Mouse (Mus musculus) lung, embryonic 14.5 days (tissue): ENCODE results near the gene Tspan8. TPM values are rescaled to one million over a fixed set of nuclear protein-coding genes. Genes with fewer than 3 reads are reported as not detected.

Experiments used
- ATAC-seq: fragments of 200-750 bp; cut with Nextera tagmentation; 2 replicates; pipeline ENCODE4 v1.8.0; 2017; ENCODE audit warnings: mild to moderate bottlenecking, moderate TSS enrichment, moderate library complexity; ENCODE audit not compliant: insufficient read depth
- DNase-seq: peaks from one replicate; pipeline ENCODE4 v3.0.0-alpha.2; 2015
- H3K27ac ChIP-seq: fragments of 300-500 bp; sonication (generic); 2 replicates; pipeline ENCODE4 v1.5.1; 2014; ENCODE audit warnings: low read depth, mild to moderate bottlenecking, moderate library complexity
- H3K27me3 ChIP-seq: fragments of 300-500 bp; sonication (generic); 2 replicates; pipeline ENCODE4 v1.6.1; 2014; ENCODE audit warnings: low read length, control low read depth; ENCODE audit not compliant: insufficient read depth
- H3K36me3 ChIP-seq: fragments of 300-500 bp; sonication (generic); 2 replicates; pipeline ENCODE4 v1.6.1; 2014; ENCODE audit warnings: control low read depth; ENCODE audit not compliant: insufficient read depth
- H3K4me1 ChIP-seq: fragments of 300-500 bp; sonication (generic); 2 replicates; pipeline ENCODE4 v1.6.1; 2014; ENCODE audit warnings: antibody characterized with exemption, control low read depth; ENCODE audit not compliant: insufficient read depth
- H3K4me2 ChIP-seq: fragments of 300-500 bp; sonication (generic); 2 replicates; pipeline ENCODE4 v1.6.1; 2014; ENCODE audit warnings: mild to moderate bottlenecking
- H3K4me3 ChIP-seq: fragments of 300-500 bp; sonication (generic); 2 replicates; pipeline ENCODE4 v1.5.1; 2014; ENCODE audit warnings: low read depth, low read length
- H3K9ac ChIP-seq: fragments of 300-500 bp; sonication (generic); 2 replicates; pipeline ENCODE4 v1.6.1; 2014
- H3K9me3 ChIP-seq: fragments of 300-500 bp; sonication (generic); 2 replicates; pipeline ENCODE4 v1.6.1; 2016; ENCODE audit warnings: low read depth, low read length, control low read depth
- CTCF ChIP-seq: IDR thresholded peaks from 2 replicates; pipeline ENCODE4 v1.5.1; 2016; ENCODE audit warnings: antibody characterized with exemption, low read depth
- WGBS: fragments of 180-500 bp; shearing (Covaris S2); extraction: QIAGEN DNeasy Blood & Tissue Kit; methylation state at CpG from one replicate; pipeline ENCODE4 v1.1.7; 2014; 5-methylcytosine and 5-hydroxymethylcytosine counted together
- polyA plus RNA-seq: library from polyadenylated mRNA; unstranded; fragments of >200 nt; fragmentation: Nextera tagmentation; extraction: Ambion mirVana; gene quantifications from 2 replicates; pipeline ENCODE4 v1.2.1, GENCODE M21; 2014

Tspan8 gene
- polyA plus RNA-seq, 1 experiment from 2014 or later: 47.7 TPM

DNA sequence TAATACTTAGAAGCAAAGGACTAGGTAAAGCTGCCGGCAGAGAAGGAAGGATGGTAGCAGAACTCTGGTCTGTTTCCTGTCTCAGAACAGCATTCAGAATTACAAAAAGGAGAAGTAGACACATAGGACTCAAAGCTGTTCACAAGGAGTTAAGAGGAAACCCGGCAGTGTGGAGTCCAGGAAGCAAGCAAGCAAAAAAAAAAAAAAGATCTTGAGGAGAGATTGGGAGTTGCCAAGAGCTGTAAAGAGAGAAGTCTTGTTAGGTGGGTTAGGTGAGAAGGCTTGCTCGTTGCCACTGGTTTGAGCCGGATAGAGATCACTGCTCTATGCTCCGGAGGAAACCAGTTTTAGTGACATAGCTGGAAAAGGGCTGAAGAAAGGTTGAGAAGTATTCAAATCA, 10.6 kb upstream of the Tspan8 start:
- WGBS: 70% methylated on average over 5 of the region's 5 CpGs
- ATAC-seq: no peak
- DNase-seq: no peak
- H3K9me3 ChIP-seq: no peaks in the 10 kb centered on the region
- H3K4me1 ChIP-seq: no peaks in the 10 kb centered on the region
- H3K36me3 ChIP-seq: no peaks in the 10 kb centered on the region
- H3K27ac ChIP-seq: no peak overlapping the region
- no peak overlapping the region for H3K4me2 ChIP-seq
- H3K4me3 ChIP-seq: no peak overlapping the region
- H3K9ac ChIP-seq: no peak overlapping the region
- no peak for TF ChIP-seq CTCF
- no peaks in the 10 kb centered on the region for H3K27me3 ChIP-seq

DNA sequence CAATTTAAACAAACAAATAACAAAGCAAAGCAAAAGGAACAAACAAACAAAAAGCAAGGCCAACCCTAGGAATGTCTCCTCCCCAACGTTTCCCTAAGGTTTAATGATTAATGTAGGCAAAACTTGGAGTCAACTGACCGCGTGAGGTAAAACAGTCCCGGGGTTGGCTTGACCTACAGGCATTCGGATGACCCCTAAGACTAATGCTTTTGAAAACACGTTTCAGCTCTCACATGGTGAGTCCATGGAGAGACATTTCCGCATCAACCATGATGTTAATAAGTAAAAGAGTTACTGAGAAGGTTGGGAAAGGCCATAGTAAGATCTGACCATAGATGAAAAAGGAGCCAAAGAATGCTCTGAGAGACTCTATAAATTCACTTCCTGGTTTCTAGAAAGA, 7.5 kb upstream of the Tspan8 start:
- 57% methylated on average over 7 of the region's 7 CpGs for WGBS
- H3K4me2 ChIP-seq: no peak overlapping the region
- no peaks in the 10 kb centered on the region for H3K4me1 ChIP-seq
- H3K9ac ChIP-seq: no peak overlapping the region
- H3K9me3 ChIP-seq: no peaks in the 10 kb centered on the region
- no peaks in the 10 kb centered on the region for H3K36me3 ChIP-seq
- H3K27ac ChIP-seq: no peak overlapping the region
- no peak for DNase-seq
- TF ChIP-seq CTCF: no peak
- no peaks in the 10 kb centered on the region for H3K27me3 ChIP-seq
- no peak overlapping the region for H3K4me3 ChIP-seq
- no peak for ATAC-seq

DNA sequence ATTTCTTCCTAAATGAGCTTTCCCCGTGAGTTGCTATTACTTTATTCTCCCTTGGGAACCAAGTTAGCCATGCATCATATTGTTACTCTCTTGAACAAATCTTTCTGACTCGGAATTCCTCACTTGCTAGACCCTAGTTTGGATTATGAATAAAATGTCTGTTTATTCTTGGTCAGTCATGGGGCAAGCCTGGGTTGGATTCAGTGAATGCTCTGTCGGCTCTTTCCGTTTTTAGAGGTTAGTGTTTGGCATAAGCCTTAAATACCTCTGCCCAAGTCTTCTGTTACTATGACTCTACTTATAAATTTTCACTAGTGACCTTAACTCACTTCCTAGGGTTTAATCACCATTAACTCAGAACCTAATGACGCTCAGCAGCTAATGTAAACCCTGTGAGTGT, 5.1 kb upstream of the Tspan8 start:
- no peaks in the 10 kb centered on the region for H3K9me3 ChIP-seq
- no peak overlapping the region for H3K4me2 ChIP-seq
- no peaks in the 10 kb centered on the region for H3K27me3 ChIP-seq
- DNase-seq (no peak), ATAC-seq (no peak)
- no peak overlapping the region for H3K9ac ChIP-seq
- 47% methylated on average over 5 of the region's 5 CpGs for WGBS
- no peaks in the 10 kb centered on the region for H3K36me3 ChIP-seq
- H3K4me3 ChIP-seq: no peak overlapping the region
- no peak for TF ChIP-seq CTCF
- H3K4me1 ChIP-seq: no peaks in the 10 kb centered on the region
- no peak overlapping the region for H3K27ac ChIP-seq

DNA sequence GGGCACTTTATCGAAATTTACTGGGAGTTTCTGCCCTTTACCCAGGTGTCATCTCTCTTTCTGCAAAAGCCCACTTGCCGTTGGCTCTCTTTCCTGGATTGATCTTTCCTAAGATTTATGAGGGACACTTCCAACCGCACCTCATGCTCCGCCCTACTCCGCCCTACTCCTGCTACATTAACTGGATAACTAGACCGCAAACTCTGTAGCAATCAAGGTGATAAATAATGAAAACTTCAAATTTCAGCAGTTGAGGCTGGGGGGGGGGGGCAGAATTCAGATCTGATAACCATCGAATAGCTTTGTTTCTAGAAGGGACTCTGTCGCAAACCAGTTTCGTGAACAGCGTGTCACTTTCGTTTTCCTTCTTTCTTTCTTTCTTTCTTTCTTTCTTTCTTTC, 1.8 kb upstream of the Tspan8 start:
- WGBS: 89% methylated on average over 11 of the region's 11 CpGs
- no peak overlapping the region for H3K4me2 ChIP-seq
- H3K4me1 ChIP-seq: no peaks in the 10 kb centered on the region
- H3K27ac ChIP-seq: no peak overlapping the region
- no peak overlapping the region for H3K4me3 ChIP-seq
- no peaks in the 10 kb centered on the region for H3K27me3 ChIP-seq
- no peak for ATAC-seq
- H3K36me3 ChIP-seq: no peaks in the 10 kb centered on the region
- H3K9ac ChIP-seq: no peak overlapping the region
- no peak for TF ChIP-seq CTCF
- DNase-seq: no peak
- no peaks in the 10 kb centered on the region for H3K9me3 ChIP-seq

DNA sequence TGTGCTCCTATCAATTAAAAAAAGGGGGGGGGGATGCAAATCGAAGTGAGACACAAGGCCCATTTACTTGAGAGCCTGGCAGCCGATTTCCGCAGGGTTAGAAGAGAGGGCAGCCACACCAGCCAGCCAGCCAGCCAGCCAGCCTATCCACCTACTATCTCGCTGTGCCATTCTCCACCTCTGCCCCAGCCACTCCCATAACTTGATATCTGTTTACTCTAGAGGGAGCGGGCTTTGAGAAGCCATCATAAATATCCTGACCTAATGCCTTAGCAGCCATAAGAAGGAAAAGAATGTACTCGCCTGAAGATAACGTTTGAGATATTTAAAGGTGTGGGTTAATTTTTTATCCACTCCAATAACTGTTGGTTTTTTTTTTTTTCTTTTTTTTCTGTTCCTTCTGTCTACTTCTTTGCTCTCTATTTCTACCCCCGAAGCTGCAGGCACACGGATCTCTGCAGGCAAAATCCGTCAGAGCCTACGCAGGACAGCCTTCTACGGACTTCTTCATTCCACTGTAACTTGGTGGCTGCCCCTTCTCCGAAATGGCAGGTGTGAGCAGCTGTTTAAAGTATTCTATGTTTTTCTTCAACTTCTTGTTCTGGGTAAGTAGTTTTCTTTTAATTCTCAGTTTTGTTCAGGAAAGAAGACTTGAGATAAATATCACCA, 558 bp downstream of the Tspan8 start:
- Histone ChIP-seq H3K9me3 (no peaks in the 10 kb centered on the region), H3K27me3 (no peaks in the 10 kb centered on the region), H3K4me1 (no peaks in the 10 kb centered on the region), H3K27ac (peak overlapping the region; percentile 80), H3K4me3 (peak overlapping the region; percentile 26), H3K9ac (peak overlapping the region; percentile 48), H3K4me2 (peak overlapping the region; percentile 50), H3K36me3 (no peaks in the 10 kb centered on the region)
- WGBS: 19% methylated on average over 13 of the region's 13 CpGs
- no peak for TF ChIP-seq CTCF
- DNase-seq (peak; percentile 46), ATAC-seq (peak; percentile 92)

DNA sequence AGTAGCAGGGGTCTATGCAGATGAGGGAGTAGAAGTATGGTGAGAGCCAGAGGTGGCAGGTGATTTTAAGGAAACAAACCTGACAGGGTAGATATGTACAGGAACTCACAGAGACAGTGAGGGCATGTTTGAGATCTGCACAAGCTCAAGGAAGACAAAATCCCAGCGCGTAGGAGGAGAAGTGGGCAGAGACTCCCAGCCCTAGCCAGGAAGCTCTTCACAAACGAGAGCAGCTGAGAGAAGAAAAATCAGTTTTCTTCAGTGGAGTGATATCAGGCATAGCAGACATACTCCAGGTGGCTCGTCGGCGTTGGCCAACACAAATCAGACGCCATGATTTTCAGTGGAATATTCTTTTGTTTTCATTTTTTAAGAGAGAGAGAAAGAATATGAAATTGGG, 8.7 kb downstream of the Tspan8 start:
- no peaks in the 10 kb centered on the region for H3K27me3 ChIP-seq
- TF ChIP-seq CTCF: no peak
- H3K4me3 ChIP-seq: no peak overlapping the region
- H3K9me3 ChIP-seq: no peaks in the 10 kb centered on the region
- H3K27ac ChIP-seq: no peak overlapping the region
- 53% methylated on average over 7 of the region's 7 CpGs for WGBS
- H3K4me1 ChIP-seq: no peaks in the 10 kb centered on the region
- no peak for ATAC-seq
- H3K4me2 ChIP-seq: no peak overlapping the region
- H3K9ac ChIP-seq: no peak overlapping the region
- H3K36me3 ChIP-seq: no peaks in the 10 kb centered on the region
- DNase-seq: no peak

DNA sequence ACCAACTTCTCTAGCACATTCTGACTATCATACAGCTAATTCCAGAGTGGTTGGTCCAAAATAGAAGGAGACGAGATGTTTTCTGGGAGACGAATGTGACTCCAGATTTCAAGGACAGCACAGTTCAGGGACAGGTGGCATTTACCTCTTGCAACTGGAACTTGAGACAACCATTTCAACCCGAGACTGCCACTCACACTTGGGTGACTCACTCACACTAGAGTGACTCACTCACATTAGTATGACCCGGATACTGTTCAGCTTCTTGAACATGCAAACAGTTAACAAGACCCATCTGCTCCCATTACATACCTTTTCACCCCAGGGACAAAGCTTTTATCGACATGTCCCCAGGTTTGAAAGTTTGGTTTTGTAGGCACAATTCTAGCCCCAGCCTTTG, 12.2 kb downstream of the Tspan8 start:
- Histone ChIP-seq H3K27ac (no peak overlapping the region), H3K27me3 (no peaks in the 10 kb centered on the region), H3K36me3 (no peaks in the 10 kb centered on the region), H3K4me1 (no peaks in the 10 kb centered on the region), H3K4me3 (no peak overlapping the region), H3K9ac (no peak overlapping the region), H3K9me3 (no peaks in the 10 kb centered on the region), H3K4me2 (no peak overlapping the region)
- ATAC-seq: no peak
- TF ChIP-seq CTCF: no peak
- DNase-seq: no peak
- WGBS: 77% methylated on average over 5 of the region's 5 CpGs

DNA sequence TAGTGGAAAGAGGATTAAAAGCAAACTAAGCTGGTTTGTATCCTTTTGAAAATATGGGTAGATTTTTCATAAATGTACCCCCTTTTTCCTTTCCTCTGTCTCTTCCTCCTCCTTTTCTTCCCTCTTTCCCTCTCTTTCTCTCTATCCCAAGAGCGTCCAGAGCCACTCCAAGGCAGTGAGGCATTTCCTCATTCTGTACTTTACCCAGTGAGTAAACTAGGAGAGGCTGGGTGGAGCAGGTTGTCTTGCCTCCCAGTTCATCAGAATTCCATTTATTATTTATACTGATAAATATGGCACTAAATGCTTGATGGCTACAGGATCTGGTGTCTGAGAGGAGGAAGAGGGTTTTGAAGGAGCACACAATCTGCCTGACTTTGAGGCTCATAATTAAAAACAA, 13.1 kb downstream of the Tspan8 start:
- WGBS: 53% methylated on average over 1 of the region's 1 CpGs
- Histone ChIP-seq H3K4me2 (no peak overlapping the region), H3K27me3 (no peaks in the 10 kb centered on the region), H3K9ac (no peak overlapping the region), H3K9me3 (no peaks in the 10 kb centered on the region), H3K4me3 (no peak overlapping the region), H3K4me1 (no peaks in the 10 kb centered on the region), H3K27ac (no peak overlapping the region), H3K36me3 (no peaks in the 10 kb centered on the region)
- ATAC-seq (no peak), DNase-seq (no peak)
- TF ChIP-seq CTCF: no peak
